Mouse (Mus musculus) stomach, postnatal 0 days (tissue): ENCODE data around the gene Hist1h1c.

ENCODE experiments used
- CTCF ChIP-seq: IDR thresholded peaks from 2 replicates; pipeline ENCODE4 v1.5.1; 2016; ENCODE audit warnings: antibody characterized with exemption, low read depth, mild to moderate bottlenecking, moderate library complexity
- EP300 ChIP-seq: optimal IDR thresholded peaks from 2 replicates; pipeline ENCODE3; 2016; ENCODE audit warnings: antibody characterized with exemption

- no peak for TF ChIP-seq CTCF
- TF ChIP-seq EP300 = no peak
Measured at GRCm38 (mm10) chr13:23763242-23763585, 24.6 kb downstream of the Hist1h1c start.
